Mouse (Mus musculus) C2C12 (cell line): ENCODE measurements around the gene Satb2. TPM values are rescaled to one million over a fixed set of nuclear protein-coding genes. Genes with fewer than 3 reads are reported as not detected.

ENCODE experiments used
- H3K27me3 ChIP-seq: one replicate; pipeline ENCODE4 v1.6.1; 2011; ENCODE audit not compliant: control insufficient read depth, insufficient read depth, insufficient read length
- H3K36me3 ChIP-seq: one replicate; pipeline ENCODE4 v1.6.1; 2011; ENCODE audit not compliant: control insufficient read depth, insufficient read depth
- H3K4me3 ChIP-seq: one replicate; pipeline ENCODE4 v1.5.1; 2011; ENCODE audit warnings: mild to moderate bottlenecking, control low read depth; ENCODE audit not compliant: poor library complexity, insufficient read depth, severe bottlenecking
- H3K79me2 ChIP-seq: one replicate; pipeline ENCODE4 v1.6.1; 2011; ENCODE audit not compliant: control insufficient read depth, insufficient read depth
- H3K79me3 ChIP-seq: one replicate; pipeline ENCODE4 v1.6.1; 2011; ENCODE audit warnings: low read depth, control low read depth
- H3ac ChIP-seq: one replicate; pipeline ENCODE3; 2011; ENCODE audit warnings: low read depth; ENCODE audit not compliant: control insufficient read depth, insufficient read length
- CEBPB ChIP-seq: IDR thresholded peaks from one replicate; pipeline ENCODE4 v1.6.1; 2011; ENCODE audit warnings: low read depth, mild to moderate bottlenecking, control low read depth, moderate library complexity
- CTCF ChIP-seq: IDR thresholded peaks from one replicate; pipeline ENCODE4 v1.5.1; 2011; ENCODE audit not compliant: control insufficient read depth, insufficient read depth, insufficient read length
- FOSL1 ChIP-seq: IDR thresholded peaks from one replicate; pipeline ENCODE4 v1.8.0; 2011; ENCODE audit warnings: mild to moderate bottlenecking, low read length; ENCODE audit not compliant: poor library complexity, insufficient read depth, severe bottlenecking
- MAX ChIP-seq: IDR thresholded peaks from one replicate; pipeline ENCODE4 v1.6.1; 2011; ENCODE audit warnings: mild to moderate bottlenecking, control low read depth
- MYOD1 ChIP-seq: IDR thresholded peaks from one replicate; pipeline ENCODE4 v1.6.1; 2011; ENCODE audit warnings: low read depth; ENCODE audit not compliant: control insufficient read depth, insufficient read length
- MYOG ChIP-seq: IDR thresholded peaks from one replicate; pipeline ENCODE4 v1.6.1; 2011; ENCODE audit not compliant: control insufficient read depth, insufficient read length; ENCODE audit errors: extremely low read depth
- USF1 ChIP-seq: IDR thresholded peaks from one replicate; pipeline ENCODE4 v1.6.1; 2011; ENCODE audit warnings: low read depth, mild to moderate bottlenecking, control low read depth, moderate library complexity
- microRNA-seq: library from miRNA; unstranded; fragments of <30 nt; microRNA quantifications from one replicate; pipeline ENCODE4, GENCODE M21; 2019; ENCODE audit warnings: borderline microRNAs expressed
- polyA plus RNA-seq: library from polyadenylated mRNA; unstranded; fragments of >200 nt; fragmentation: generic; extraction: Trizol; gene quantifications from one replicate; pipeline ENCODE4 v1.2.1, GENCODE M21; 2012; ENCODE audit warnings: missing spikeins

The Satb2 gene
- polyA plus RNA-seq, 1 experiment: 2.7 TPM

- Histone ChIP-seq H3K4me3 (no peak overlapping the region), H3K79me2 (no peaks in the 10 kb centered on the region), H3K36me3 (no peaks in the 10 kb centered on the region), H3K79me3 (no peaks in the 10 kb centered on the region), H3K27me3 (no peaks in the 10 kb centered on the region), H3ac (no peak overlapping the region)
- no peak for TF ChIP-seq MYOG
- no peak for TF ChIP-seq USF1
- TF ChIP-seq CTCF: no peak
- no peak for TF ChIP-seq FOSL1
- TF ChIP-seq MYOD1: no peak
- no peak for TF ChIP-seq MAX
- no peak for TF ChIP-seq CEBPB
These were observed 228.7 kb downstream of the Satb2 start for GRCm38 (mm10) chr1:56749629-56750311.

GRCm38 (mm10) chr1:56748876-56749493 lies 229.5 kb downstream of the Satb2 start:
- Histone ChIP-seq H3K4me3 (no peak overlapping the region), H3ac (no peak overlapping the region), H3K27me3 (no peaks in the 10 kb centered on the region), H3K79me2 (no peaks in the 10 kb centered on the region), H3K36me3 (no peaks in the 10 kb centered on the region), H3K79me3 (no peaks in the 10 kb centered on the region)
- TF ChIP-seq FOSL1 (no peak), MYOD1 (no peak), USF1 (no peak), MAX (no peak), CTCF (no peak), CEBPB (no peak), MYOG (no peak)

Small RNA genes within 50 kb of the gene (microRNA-seq; reads per million reads assigned to microRNA genes)
- not detected for gene Gm23943
